Mouse (Mus musculus) heart, embryonic 11.5 days (tissue): ENCODE measurements around the gene Slc29a1. TPM values are rescaled to one million over a fixed set of nuclear protein-coding genes. Genes with fewer than 3 reads are reported as not detected.
A peak's percentile ranks its signal among the peaks of the same experiment; 100 is the strongest.

Experiments
- ATAC-seq: fragments of 200-750 bp; cut with Nextera tagmentation; replicated peaks from 2 replicates; pipeline ENCODE4 v1.8.0; 2017; ENCODE audit warnings: moderate library complexity; ENCODE audit not compliant: insufficient number of reproducible peaks, low FRiP score, low TSS enrichment
- H3K27ac ChIP-seq: fragments of 300-500 bp; sonication (generic); 2 replicates; pipeline ENCODE4 v1.5.1; 2014; ENCODE audit warnings: mild to moderate bottlenecking, low read depth, low read length
- H3K27me3 ChIP-seq: fragments of 300-500 bp; sonication (generic); 2 replicates; pipeline ENCODE4 v1.6.1; 2014; ENCODE audit warnings: mild to moderate bottlenecking, low read length, mixed read lengths; ENCODE audit not compliant: control insufficient read depth, insufficient read depth
- H3K36me3 ChIP-seq: fragments of 300-500 bp; sonication (generic); 2 replicates; pipeline ENCODE4 v1.6.1; 2014; ENCODE audit warnings: mild to moderate bottlenecking, low read length, moderate library complexity, mixed read lengths; ENCODE audit not compliant: control insufficient read depth, insufficient read depth
- H3K4me1 ChIP-seq: fragments of 300-500 bp; sonication (generic); 2 replicates; pipeline ENCODE4 v1.6.1; 2014; ENCODE audit warnings: low read length; ENCODE audit not compliant: control insufficient read depth, insufficient read depth
- H3K4me2 ChIP-seq: fragments of 300-500 bp; sonication (generic); 2 replicates; pipeline ENCODE4 v1.6.1; 2014; ENCODE audit warnings: mild to moderate bottlenecking, moderate library complexity
- H3K4me3 ChIP-seq: fragments of 300-500 bp; sonication (generic); 2 replicates; pipeline ENCODE4 v1.5.1; 2014; ENCODE audit warnings: low read depth, low read length
- H3K9ac ChIP-seq: fragments of 300-500 bp; sonication (generic); 2 replicates; pipeline ENCODE4 v1.6.1; 2014; ENCODE audit warnings: mild to moderate bottlenecking, low read depth, low read length, moderate library complexity
- H3K9me3 ChIP-seq: fragments of 300-500 bp; sonication (generic); replicated peaks from 2 replicates; pipeline ENCODE4 v1.6.1; 2016; ENCODE audit warnings: low read length; ENCODE audit not compliant: control insufficient read depth
- WGBS: fragments of 180-500 bp; shearing (Covaris S2); extraction: QIAGEN DNeasy Blood & Tissue Kit; methylation state at CpG from one replicate; pipeline ENCODE4 v1.1.7; 2014; ENCODE audit not compliant: insufficient replicate concordance; 5-methylcytosine and 5-hydroxymethylcytosine counted together
- polyA plus RNA-seq: library from polyadenylated mRNA; unstranded; fragments of >200 nt; fragmentation: Nextera tagmentation; extraction: Ambion mirVana; gene quantifications from 2 replicates; pipeline ENCODE4 v1.2.1, GENCODE M21; 2014

Slc29a1 gene
- polyA plus RNA-seq, 1 experiment from 2014 or later: 61.2 TPM

GRCm38 (mm10) chr17:45595736-45596390, 3.5 kb downstream of the Slc29a1 start:
- ATAC-seq: no peak
- H3K9ac ChIP-seq: peak overlapping the region; percentile 78; the same call in 1 of the 2 replicates
- peak overlapping the region; percentile 99 for H3K4me2 ChIP-seq
- no peaks in the 10 kb centered on the region for H3K36me3 ChIP-seq
- H3K4me1 ChIP-seq: peaks cover 67% of the 10 kb centered on the region
- 8% methylated on average over 23 of the region's 23 CpGs for WGBS
- H3K9me3 ChIP-seq: no peaks in the 10 kb centered on the region
- peak overlapping the region; percentile 47; the same call in 1 of the 2 replicates for H3K27ac ChIP-seq
- peak overlapping the region; percentile 66 for H3K4me3 ChIP-seq
- H3K27me3 ChIP-seq: peaks cover 10% of the 10 kb centered on the region

- Histone ChIP-seq H3K4me1 (peaks cover 67% of the 10 kb centered on the region), H3K27me3 (peaks cover 6% of the 10 kb centered on the region), H3K36me3 (no peaks in the 10 kb centered on the region), H3K4me2 (peak overlapping the region; percentile 99), H3K9me3 (no peaks in the 10 kb centered on the region), H3K27ac (peak overlapping the region; percentile 47), H3K4me3 (peak overlapping the region; percentile 66), H3K9ac (peak overlapping the region; percentile 78)
- ATAC-seq: peak; percentile 65
- WGBS: under 1% methylated on average over 58 of the region's 58 CpGs
Observed at GRCm38 (mm10) chr17:45594881-45595735, 4.3 kb downstream of the Slc29a1 start.

DNA sequence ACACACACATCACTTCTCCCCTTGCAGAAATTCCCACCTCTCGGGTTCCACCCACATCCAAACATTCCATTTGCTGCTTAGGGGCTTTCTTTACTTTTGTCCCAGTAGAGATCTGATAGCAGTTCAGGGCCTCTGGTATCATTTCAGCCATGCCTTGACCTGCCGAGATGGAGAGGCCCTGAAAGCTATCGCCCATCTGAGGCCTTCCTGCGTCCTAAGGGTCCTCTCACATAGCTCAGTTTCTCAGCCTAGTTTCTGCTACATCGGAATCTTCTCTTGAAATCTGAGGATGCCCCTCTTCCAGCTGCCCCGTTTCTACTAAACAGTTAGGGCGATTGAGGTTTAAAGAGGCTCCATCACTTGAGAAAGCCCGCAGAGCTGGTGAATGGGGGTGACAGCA, 5.2 kb downstream of the Slc29a1 start:
- Histone ChIP-seq H3K36me3 (no peaks in the 10 kb centered on the region), H3K4me2 (peak overlapping the region; percentile 99), H3K4me1 (peaks cover 59% of the 10 kb centered on the region), H3K9ac (peak overlapping the region; percentile 78), H3K27ac (peak overlapping the region; percentile 37; the same call in 1 of the 2 replicates), H3K4me3 (peak overlapping the region; percentile 66), H3K9me3 (no peaks in the 10 kb centered on the region), H3K27me3 (peaks cover 6% of the 10 kb centered on the region)
- WGBS: 38% methylated on average over 8 of the region's 8 CpGs
- ATAC-seq: no peak

DNA sequence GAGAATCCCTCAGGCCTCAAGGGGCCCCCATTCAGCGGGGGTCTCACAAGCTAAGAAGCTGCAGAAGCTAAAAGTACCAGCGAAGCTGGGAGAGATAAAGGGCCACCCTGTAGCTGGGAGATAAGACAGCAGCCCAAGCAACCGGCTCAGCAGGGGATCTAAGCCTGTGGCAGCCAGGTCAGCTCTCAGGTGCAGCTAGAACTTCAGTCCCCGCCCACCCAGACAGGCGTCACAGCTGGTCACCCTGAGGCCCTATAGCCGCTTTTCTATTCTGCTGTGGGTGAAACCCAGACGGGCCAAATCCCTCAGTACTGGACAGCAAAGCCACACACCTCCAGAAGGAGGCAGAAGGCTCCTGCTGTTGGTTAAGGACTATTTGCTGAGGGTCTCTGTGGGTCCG, 5.9 kb downstream of the Slc29a1 start:
- 11% methylated on average over 8 of the region's 8 CpGs for WGBS
- H3K27me3 ChIP-seq: peaks cover 6% of the 10 kb centered on the region
- H3K36me3 ChIP-seq: 0 out of 2 replicates have a peak, but pooled peaks cover 3% of the 10 kb centered on the region
- H3K9ac ChIP-seq: peak overlapping the region; percentile 46; the same call in 1 of the 2 replicates
- peak overlapping the region; percentile 37; the same call in 1 of the 2 replicates for H3K27ac ChIP-seq
- no peaks in the 10 kb centered on the region for H3K9me3 ChIP-seq
- ATAC-seq: no peak; the same call in 1 of the 2 replicates
- H3K4me1 ChIP-seq: peaks cover 55% of the 10 kb centered on the region
- peak overlapping the region; percentile 99 for H3K4me2 ChIP-seq
- peak overlapping the region; percentile 66 for H3K4me3 ChIP-seq

- Histone ChIP-seq H3K36me3 (0 out of 2 replicates have a peak, but pooled peaks cover 3% of the 10 kb centered on the region), H3K4me2 (peak overlapping the region; percentile 99), H3K9me3 (no peaks in the 10 kb centered on the region), H3K27ac (0 out of 2 replicates have a peak overlapping the region, but pooled peaks have one; percentile 38), H3K27me3 (peaks cover 6% of the 10 kb centered on the region), H3K9ac (peak overlapping the region; percentile 61; the same call in 1 of the 2 replicates), H3K4me1 (peaks cover 55% of the 10 kb centered on the region), H3K4me3 (peak overlapping the region; percentile 66)
- 36% methylated on average over 8 of the region's 8 CpGs for WGBS
- no peak for ATAC-seq
Observed at GRCm38 (mm10) chr17:45592606-45593431, 6.6 kb downstream of the Slc29a1 start.

DNA sequence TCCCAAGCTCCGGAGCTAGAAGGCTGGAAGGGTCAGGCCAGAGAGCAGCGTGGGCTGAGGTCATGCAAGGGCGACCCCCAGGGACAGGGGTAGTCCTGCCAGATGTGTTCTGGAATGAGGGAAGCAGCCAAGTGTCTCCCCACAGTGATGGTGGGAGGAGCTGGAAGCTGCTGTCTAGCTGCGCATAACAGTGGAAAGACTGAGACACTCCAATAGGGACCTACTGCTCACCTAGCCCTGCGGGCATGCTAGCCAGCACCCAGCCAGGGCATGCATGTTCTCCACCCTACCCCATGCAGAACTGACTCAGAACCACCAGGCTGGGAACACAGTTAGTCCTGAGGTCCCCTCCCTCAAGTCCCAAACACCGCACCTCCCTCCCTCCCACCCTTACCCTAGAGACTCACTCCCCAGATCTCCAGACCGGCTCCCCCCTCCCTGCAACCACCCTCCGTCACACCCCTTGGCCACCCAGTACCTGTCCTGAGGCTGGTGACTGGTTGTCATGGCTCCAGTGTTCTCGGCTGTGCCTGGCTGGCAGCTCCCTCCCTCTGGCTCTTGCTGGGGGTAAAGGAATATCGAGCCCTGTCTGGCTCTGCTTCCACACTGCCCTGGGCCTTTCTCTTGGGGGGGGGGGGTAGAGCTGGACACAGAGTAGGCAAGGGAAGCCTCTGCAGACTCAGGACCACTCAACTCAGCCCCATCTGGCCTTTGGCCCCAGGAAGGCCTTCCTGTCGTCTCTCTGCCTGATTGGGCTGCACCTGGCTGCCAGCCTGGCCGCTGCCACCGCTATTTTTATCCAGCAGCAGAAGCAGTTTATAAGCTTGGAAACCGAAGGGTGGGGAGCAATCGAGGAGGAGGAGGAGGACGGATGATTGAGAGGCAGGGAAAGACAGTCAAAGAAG, 7.5 kb downstream of the Slc29a1 start:
- 0 out of 2 replicates have a peak overlapping the region, but pooled peaks have one; percentile 38 for H3K27ac ChIP-seq

GRCm38 (mm10) chr17:45590410-45590809, 9.0 kb downstream of the Slc29a1 start:
- Histone ChIP-seq H3K4me1 (peaks cover 49% of the 10 kb centered on the region), H3K9me3 (no peaks in the 10 kb centered on the region), H3K9ac (no peak overlapping the region), H3K27ac (no peak overlapping the region), H3K36me3 (0 out of 2 replicates have a peak, but pooled peaks cover 5% of the 10 kb centered on the region), H3K4me3 (no peak overlapping the region), H3K4me2 (no peak overlapping the region), H3K27me3 (peaks cover 6% of the 10 kb centered on the region)
- ATAC-seq: no peak
- WGBS: 69% methylated on average over 6 of the region's 6 CpGs

More for the DNA sequence above, 7.5 kb downstream of the Slc29a1 start:
- WGBS: 39% methylated on average over 16 of the region's 16 CpGs
- 0 out of 2 replicates have a peak, but pooled peaks cover 4% of the 10 kb centered on the region for H3K36me3 ChIP-seq
- peaks cover 52% of the 10 kb centered on the region for H3K4me1 ChIP-seq
- H3K4me2 ChIP-seq: peak overlapping the region; percentile 99
- peaks cover 6% of the 10 kb centered on the region for H3K27me3 ChIP-seq
- ATAC-seq: no peak
- no peaks in the 10 kb centered on the region for H3K9me3 ChIP-seq
- H3K4me3 ChIP-seq: peak overlapping the region; percentile 66
- peak overlapping the region; percentile 61 for H3K9ac ChIP-seq
